Mouse (Mus musculus): ENCODE measurements around the gene Dnase2b. TPM values are rescaled to one million over a fixed set of nuclear protein-coding genes. Genes with fewer than 3 reads are reported as not detected.

Dnase2b gene
- total RNA-seq, 2 experiments from 2014 or later = not detected

Other genes starting within 250 kb of the Dnase2b start
- gene Ssx2ip, start 211.0 kb downstream of the Dnase2b start, total RNA-seq (2021) = 10 to 100 TPM; 15.6 to 16.7 TPM
- 1 to 10 TPM; 4.2 to 4.7 TPM for gene Ctbs, start 165.8 kb downstream of the Dnase2b start, total RNA-seq (2021)
- gene Spata1, start 115.8 kb downstream of the Dnase2b start, total RNA-seq (2021) = 1 to 10 TPM; 2.5 to 3.7 TPM
- 100 to 1,000 TPM; 233 to 275 TPM for gene Gng5, start 115.8 kb downstream of the Dnase2b start, total RNA-seq (2021)
- gene Rpf1, start 94.2 kb downstream of the Dnase2b start, total RNA-seq (2021) = 10 to 100 TPM; 12.9 to 14.5 TPM
- gene Uox, start 45.2 kb downstream of the Dnase2b start, total RNA-seq (2021) = not detected
- gene 4930503B20Rik, start 35.7 kb upstream of the Dnase2b start, total RNA-seq (2021) = not detected
- 1 to 10 TPM in 1 of 2 experiments, under 1 TPM in 1; 0.57 to 1.7 TPM for gene Samd13, start 70.0 kb upstream of the Dnase2b start, total RNA-seq (2021)
- 10 to 100 TPM; 46.0 to 46.4 TPM for gene Prkacb, start 197.4 kb upstream of the Dnase2b start, total RNA-seq (2021)
- gene Ttll7, start 236.8 kb upstream of the Dnase2b start, total RNA-seq (2021) = 10 to 100 TPM; 21.2 to 24.9 TPM